Mouse (Mus musculus) left cerebral cortex, postnatal 25 days (tissue): ENCODE measurements around the gene Gm28042. TPM values are rescaled to one million over a fixed set of nuclear protein-coding genes. Genes with fewer than 3 reads are reported as not detected.

Source experiments
- DNase-seq, 2 experiments: peaks; one replicate each; pipeline ENCODE4 v3.0.0; 2022; ENCODE audit warnings: low spot score in 2 of 2, mixed read lengths in 1 of 2
- intact Hi-C: fragments of 180-260 bp; cut with DNase I; formaldehyde crosslinking; loops from one replicate; pipeline ENCODE4 v1.15.1; 2025
- microRNA-seq, 2 experiments: library from miRNA; unstranded; fragments of <30 nt; microRNA quantifications; one replicate each; pipeline ENCODE4 v1.2.0; 2022
- total RNA-seq, 2 experiments: library from RNA; stranded (reverse); gene quantifications; 2 replicates each; pipeline ENCODE4 v1.2.3; 2021

Gm28042 gene
- total RNA-seq, 2 experiments from 2014 or later = 0.78 to 1.9 TPM

DNA sequence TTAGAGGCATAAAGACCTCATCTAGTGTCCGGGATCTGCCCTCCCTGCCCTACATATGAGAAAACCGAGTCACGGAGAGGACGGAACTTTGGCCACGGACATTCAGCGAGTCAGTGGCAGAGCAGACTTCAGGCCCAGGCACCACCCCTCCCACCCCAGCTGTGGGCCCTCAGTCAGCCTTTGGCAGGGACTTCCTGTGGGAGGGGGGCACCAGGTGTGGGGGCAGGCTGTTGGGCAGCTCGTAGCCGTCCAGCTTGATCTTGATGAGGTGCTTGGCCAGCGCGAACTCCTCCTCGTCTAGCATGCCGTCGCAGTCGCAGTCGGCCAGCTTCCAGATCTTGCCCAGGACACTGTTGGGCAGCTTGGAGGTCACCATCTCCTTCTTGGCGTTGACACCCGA lies 63.7 kb downstream of the Gm28042 start:
- intact Hi-C loops = loop anchor here (2.0 kb wide), 1 partner anchor 188 kb away; no protein-coding TSS in a partner anchor
- no peak for DNase-seq

Small RNA genes lying within 50 kb of the gene (microRNA-seq; reads per million reads assigned to microRNA genes)
- 0.34 to 0.50 reads per million in 2 experiments for gene Mir7665

Other genes with a start within 250 kb of the Gm28042 start
- 10 to 100 TPM; 17.7 to 20.2 TPM for gene Rpap1, start 240.0 kb upstream of the Gm28042 start, total RNA-seq
- 100 to 1,000 TPM; 177 to 182 TPM for gene Tyro3, start 229.8 kb upstream of the Gm28042 start, total RNA-seq
- gene Mga, start 130.3 kb upstream of the Gm28042 start, total RNA-seq = 10 to 100 TPM; 62.2 to 67.9 TPM
- gene Mapkbp1, start 54.8 kb upstream of the Gm28042 start, total RNA-seq = 10 to 100 TPM; 52.2 to 52.7 TPM
- gene Jmjd7, start within 50 bp of the Gm28042 start, total RNA-seq = 1 to 10 TPM; 3.5 to 4.3 TPM
- 1 to 10 TPM; 2.1 to 3.0 TPM for gene Pla2g4b, start 5.9 kb downstream of the Gm28042 start, total RNA-seq
- 10 to 100 TPM; 13.2 to 18.8 TPM for gene Ehd4, start 127.1 kb downstream of the Gm28042 start, total RNA-seq
- 10 to 100 TPM; 18.9 to 21.8 TPM for gene Pla2g4e, start 217.8 kb downstream of the Gm28042 start, total RNA-seq